Mouse (Mus musculus) liver, embryonic 14.5 days (tissue): ENCODE results near the gene Rab25. TPM values are rescaled to one million over a fixed set of nuclear protein-coding genes. Genes with fewer than 3 reads are reported as not detected.

Experiments
- ATAC-seq: fragments of 200-750 bp; cut with Nextera tagmentation; 2 replicates; pipeline ENCODE4 v1.8.0; 2017; ENCODE audit warnings: moderate number of reproducible peaks, mild to moderate bottlenecking, moderate library complexity; ENCODE audit not compliant: insufficient read depth
- DNase-seq, 3 experiments: peaks; one replicate each; pipeline ENCODE4 v3.0.0-alpha.2; 2012 to 2013; ENCODE audit warnings: low read depth in 3 of 3, low spot score in 3 of 3
- H3K27ac ChIP-seq: fragments of 300-500 bp; sonication (generic); 2 replicates; pipeline ENCODE4 v1.5.1; 2014; ENCODE audit warnings: moderate library complexity, mild to moderate bottlenecking, control low read depth, inconsistent platforms
- H3K27me3 ChIP-seq: fragments of 300-500 bp; sonication (generic); 2 replicates; pipeline ENCODE4 v1.6.1; 2014; ENCODE audit warnings: mild to moderate bottlenecking, low read length, moderate library complexity; ENCODE audit not compliant: control insufficient read depth, insufficient read depth
- H3K36me3 ChIP-seq: fragments of 300-500 bp; sonication (generic); replicated peaks from 2 replicates; pipeline ENCODE4 v1.6.1; 2014; ENCODE audit warnings: low read depth; ENCODE audit not compliant: control insufficient read depth, insufficient read depth
- H3K4me1 ChIP-seq, 2 experiments: fragments of 200-500 bp in 1 of 2; fragments of 300-500 bp in 1 of 2; sonication (generic) in 1 of 2; replicated peaks; 2 replicates each; pipeline ENCODE4 v1.6.1; 2012 to 2014; ENCODE audit warnings: antibody characterized with exemption in 1 of 2, inconsistent platforms in 1 of 2, low read length in 1 of 2; ENCODE audit not compliant: control insufficient read depth in 2 of 2, insufficient read depth in 2 of 2
- H3K4me2 ChIP-seq: fragments of 300-500 bp; sonication (generic); 2 replicates; pipeline ENCODE4 v1.6.1; 2014; ENCODE audit warnings: low read depth, mild to moderate bottlenecking, control low read depth, moderate library complexity
- H3K4me3 ChIP-seq, 2 experiments: fragments of 200-500 bp in 1 of 2; fragments of 300-500 bp in 1 of 2; sonication (generic) in 1 of 2; 2 replicates each; pipeline ENCODE4 v1.5.1; 2012 to 2014; ENCODE audit warnings: low read depth in 2 of 2, low read length in 2 of 2, mild to moderate bottlenecking in 2 of 2, control low read depth in 1 of 2, inconsistent platforms in 1 of 2, moderate library complexity in 1 of 2; ENCODE audit not compliant: insufficient read depth in 1 of 2
- H3K9ac ChIP-seq: fragments of 300-500 bp; sonication (generic); replicated peaks from 2 replicates; pipeline ENCODE4 v1.6.1; 2014; ENCODE audit warnings: mild to moderate bottlenecking, control low read depth, moderate library complexity
- H3K9me3 ChIP-seq: fragments of 300-500 bp; sonication (generic); 2 replicates; pipeline ENCODE4 v1.6.1; 2016; ENCODE audit warnings: low read length, mixed read lengths; ENCODE audit not compliant: control insufficient read depth
- CTCF ChIP-seq: IDR thresholded peaks from 2 replicates; pipeline ENCODE4 v1.5.1; 2016; ENCODE audit warnings: antibody characterized with exemption, low read depth, control low read depth
- EP300 ChIP-seq: IDR thresholded peaks from 2 replicates; pipeline ENCODE4 v1.6.1; 2016; ENCODE audit warnings: antibody characterized with exemption, low read depth
- WGBS: fragments of 180-500 bp; shearing (Covaris S2); extraction: QIAGEN DNeasy Blood & Tissue Kit; methylation state at CpG from one replicate; pipeline ENCODE4 v1.1.7; 2014; ENCODE audit not compliant: insufficient replicate concordance; 5-methylcytosine and 5-hydroxymethylcytosine counted together
- polyA plus RNA-seq, 2 experiments: library from polyadenylated mRNA; depleted of rRNA in 1 of 2; stranded (reverse) in 1 of 2; unstranded in 1 of 2; fragments of >200 nt; fragmentation: Nextera tagmentation in 1 of 2; extraction: Ambion mirVana in 1 of 2; gene quantifications; 2 replicates each; pipeline versions ENCODE4 v1.2.1 to v1.2.3; 2012 to 2014

The Rab25 gene
- polyA plus RNA-seq, 2 experiments = 0.25 to 0.52 TPM

DNA sequence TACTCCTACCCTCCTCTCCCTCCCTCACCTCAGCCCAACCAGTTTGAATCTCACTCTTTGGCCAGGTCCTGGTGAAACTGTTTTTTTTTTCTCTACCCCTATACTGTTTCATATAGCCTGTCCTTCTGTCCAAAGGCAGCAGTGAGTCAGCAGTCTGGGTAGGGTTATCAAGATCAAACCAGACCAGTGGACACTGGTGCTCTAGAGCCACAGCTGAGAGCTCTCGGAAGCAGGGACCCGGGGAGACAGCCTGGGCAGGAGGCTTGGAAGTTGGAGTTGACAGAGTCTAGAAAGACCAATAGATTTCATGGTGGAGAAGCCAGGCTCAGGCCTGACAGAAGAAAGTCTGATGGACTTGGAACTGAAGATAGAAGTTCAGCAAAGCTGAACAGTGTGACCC is 20.5 kb upstream of the Rab25 start:
- Histone ChIP-seq H3K4me2 (no peak overlapping the region), H3K4me1 (peaks cover 0 to 6% of the 10 kb centered on the region in 2 experiments; a peak in 1 of 4 replicates), H3K36me3 (peaks cover 29% of the 10 kb centered on the region), H3K27me3 (no peaks in the 10 kb centered on the region), H3K4me3 (no peak overlapping the region), H3K9ac (no peak overlapping the region), H3K27ac (no peak overlapping the region; the same call in 1 of the 2 replicates), H3K9me3 (no peaks in the 10 kb centered on the region)
- DNase-seq (no peak), ATAC-seq (no peak)
- WGBS = 62% methylated on average over 2 of the region's 2 CpGs
- TF ChIP-seq EP300 (no peak), CTCF (no peak)

DNA sequence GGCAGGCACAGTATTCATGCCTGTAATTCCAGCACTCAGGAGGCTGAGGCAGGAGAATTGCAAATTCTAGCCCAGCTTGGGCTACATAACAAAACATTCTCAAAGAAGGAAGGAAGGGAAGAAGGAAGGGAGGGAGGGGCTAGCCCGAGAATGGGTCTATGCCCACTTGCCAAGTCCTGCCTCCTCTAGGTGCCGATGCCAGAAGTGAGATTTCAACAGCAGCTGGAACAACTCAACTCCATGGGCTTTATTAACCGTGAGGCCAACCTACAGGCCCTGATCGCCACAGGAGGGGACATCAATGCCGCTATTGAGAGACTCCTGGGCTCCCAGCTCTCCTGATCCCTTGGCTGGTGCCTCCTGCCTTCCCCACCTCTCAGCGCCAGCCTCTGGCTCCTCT is 19.8 kb upstream of the Rab25 start:
- Histone ChIP-seq H3K4me2 (no peak overlapping the region), H3K4me1 (peaks cover 0 to 6% of the 10 kb centered on the region in 2 experiments; a peak in 1 of 4 replicates), H3K27me3 (no peaks in the 10 kb centered on the region), H3K36me3 (peaks cover 34% of the 10 kb centered on the region), H3K27ac (no peak overlapping the region), H3K9ac (no peak overlapping the region), H3K4me3 (no peak overlapping the region), H3K9me3 (no peaks in the 10 kb centered on the region)
- no peak for TF ChIP-seq EP300
- no peak for TF ChIP-seq CTCF
- ATAC-seq (no peak), DNase-seq (no peak)
- WGBS = 81% methylated on average over 6 of the region's 6 CpGs

DNA sequence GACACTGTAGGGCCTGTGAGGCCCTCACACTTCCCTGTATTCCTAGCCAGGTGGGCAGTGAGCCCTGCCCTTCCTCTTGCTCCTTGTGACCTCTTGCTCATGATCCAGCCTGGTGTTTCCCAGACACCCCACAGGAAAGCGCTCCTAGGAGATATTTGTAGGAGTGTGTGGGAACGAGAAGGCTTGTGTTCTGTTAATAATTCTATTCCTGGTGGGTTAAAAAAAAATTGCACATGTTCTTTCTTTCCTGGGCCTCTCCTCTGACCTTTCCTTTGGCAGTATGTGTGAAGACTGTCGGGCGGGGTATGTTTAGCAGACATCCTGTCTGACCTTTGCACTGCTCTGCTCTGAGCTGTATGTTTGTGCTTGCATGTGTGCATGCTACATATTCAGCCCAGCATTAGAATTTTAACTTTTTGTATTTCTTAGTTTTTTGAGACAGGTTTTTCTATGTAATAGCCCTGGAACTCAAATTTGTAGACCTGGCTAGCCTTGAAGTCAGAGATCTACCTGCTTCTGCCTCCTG is 18.5 kb upstream of the Rab25 start:
- TF ChIP-seq CTCF (no peak), EP300 (no peak)
- DNase-seq (no peak), ATAC-seq (no peak)

DNA sequence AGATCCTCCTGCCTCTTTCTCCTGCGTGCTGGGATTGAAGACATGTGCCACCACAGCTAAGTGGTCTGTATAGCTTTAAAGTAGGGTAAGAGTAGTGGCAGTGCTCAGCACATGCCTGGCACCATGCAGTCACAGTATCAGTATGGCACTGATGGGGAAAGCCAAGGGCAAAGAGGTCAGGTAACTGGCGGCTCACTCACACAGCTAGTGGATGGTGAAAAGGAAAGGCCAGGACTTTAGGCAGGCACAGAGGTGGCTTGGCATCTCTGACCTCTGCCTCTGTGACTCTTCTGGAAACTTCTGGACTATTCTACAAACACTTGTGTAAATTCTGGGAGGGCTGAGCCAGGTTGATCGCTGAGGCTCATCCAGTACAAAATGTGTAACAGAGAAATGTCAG is 18.0 kb upstream of the Rab25 start:
- WGBS = 84% methylated on average over 3 of the region's 3 CpGs
- no peak overlapping the region for H3K27ac ChIP-seq

More for the DNA sequence above, 18.5 kb upstream of the Rab25 start:
- H3K27ac ChIP-seq = no peak overlapping the region
- WGBS = 78% methylated on average over 4 of the region's 4 CpGs
- H3K4me3 ChIP-seq = no peak overlapping the region
- H3K36me3 ChIP-seq = peaks cover 43% of the 10 kb centered on the region
- peaks cover 0 to 6% of the 10 kb centered on the region in 2 experiments; a peak in 1 of 4 replicates for H3K4me1 ChIP-seq
- no peak overlapping the region for H3K9ac ChIP-seq
- H3K27me3 ChIP-seq = no peaks in the 10 kb centered on the region
- H3K4me2 ChIP-seq = no peak overlapping the region
- no peaks in the 10 kb centered on the region for H3K9me3 ChIP-seq

DNA sequence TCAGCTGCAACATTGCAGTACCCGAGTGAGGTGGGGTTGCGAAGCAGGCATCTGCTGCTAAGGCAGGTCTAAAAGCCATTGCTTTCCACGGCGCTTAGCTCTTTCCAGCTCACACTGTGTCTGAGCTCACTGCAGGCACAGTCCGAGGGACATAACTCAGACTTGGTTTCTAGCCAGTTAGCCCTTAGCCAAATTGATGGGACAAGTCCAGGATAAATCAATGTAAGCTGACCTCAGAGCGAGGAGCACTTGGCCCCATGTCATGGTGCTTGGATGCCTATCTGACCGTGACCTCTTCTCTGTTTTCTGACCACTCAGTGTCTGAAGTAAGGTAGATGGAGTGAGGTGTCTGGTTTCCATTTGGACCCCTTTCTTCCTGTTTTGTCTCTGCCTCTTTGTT is 15.9 kb upstream of the Rab25 start:
- TF ChIP-seq EP300 = no peak
- TF ChIP-seq CTCF = no peak
- 82% methylated on average over 7 of the region's 7 CpGs for WGBS
- Histone ChIP-seq H3K9me3 (no peaks in the 10 kb centered on the region), H3K4me2 (no peak overlapping the region), H3K36me3 (peaks cover 61% of the 10 kb centered on the region), H3K27me3 (no peaks in the 10 kb centered on the region), H3K27ac (no peak overlapping the region), H3K4me3 (no peak overlapping the region), H3K9ac (no peak overlapping the region), H3K4me1 (peaks cover 0 to 3% of the 10 kb centered on the region in 2 experiments; a peak in 1 of 4 replicates)
- ATAC-seq (no peak), DNase-seq (no peak)

More for the DNA sequence above, 18.0 kb upstream of the Rab25 start:
- H3K36me3 ChIP-seq = peaks cover 47% of the 10 kb centered on the region
- no peak overlapping the region for H3K4me3 ChIP-seq
- peaks cover 0 to 6% of the 10 kb centered on the region in 2 experiments; a peak in 1 of 4 replicates for H3K4me1 ChIP-seq
- DNase-seq (no peak), ATAC-seq (no peak)
- no peaks in the 10 kb centered on the region for H3K9me3 ChIP-seq
- no peak overlapping the region for H3K9ac ChIP-seq
- H3K27me3 ChIP-seq = no peaks in the 10 kb centered on the region
- TF ChIP-seq EP300 = no peak
- no peak for TF ChIP-seq CTCF
- no peak overlapping the region for H3K4me2 ChIP-seq
